Mouse (Mus musculus) leukemia stem cell, adult 10-12 weeks (primary cell): Measurements from ENCODE around the gene Zfp668. TPM values are rescaled to one million over a fixed set of nuclear protein-coding genes. Genes with fewer than 3 reads are reported as not detected.

ENCODE experiments used
- polyA plus RNA-seq: library from polyadenylated mRNA; stranded (reverse); fragments of >175 nt; gene quantifications from 2 replicates; pipeline ENCODE4 v1.2.3, GENCODE M21; 2012; ENCODE audit warnings: low replicate concordance

Gene Zfp668
- 22.6 and 26.8 TPM in 2 replicates for polyA plus RNA-seq

GRCm38 (mm10) chr7:127876467-127877348 lies at the start of gene Zfp668:
Gene Zfp668, minus strand, starts transcription at chr7:127876828.

GRCm38 (mm10) chr7:127912190-127912871 lies 35.7 kb upstream of the Zfp668 start, which contains the start of gene Kat8:
Gene Kat8, plus strand, starts transcription at chr7:127912516.

GRCm38 (mm10) chr7:127903971-127904796 lies 27.6 kb upstream of the Zfp668 start, which contains the start of gene Bckdk:
Gene Bckdk, plus strand, starts transcription at chr7:127904082.

GRCm38 (mm10) chr7:127895442-127895841 lies 18.8 kb upstream of the Zfp668 start, which contains the start of the genes Gm21974 and Vkorc1:
Gene Gm21974, minus strand, starts transcription at chr7:127895454.
Gene Vkorc1, minus strand, starts transcription at chr7:127895617.

GRCm38 (mm10) chr7:127890798-127891197 lies 14.2 kb upstream of the Zfp668 start, which contains the start of gene Prss53:
Gene Prss53, minus strand, starts transcription at chr7:127890970.

GRCm38 (mm10) chr7:127876041-127876466 lies 574 bp downstream of the Zfp668 start, which contains the start of gene Zfp646:
Gene Zfp646, plus strand, starts transcription at chr7:127876221.

GRCm38 (mm10) chr7:127824176-127824871 lies 52.3 kb downstream of the Zfp668 start, which contains the start of the genes Stx4a and Stx1b:
Gene Stx4a, plus strand, starts transcription at chr7:127824294.
Gene Stx1b, minus strand, starts transcription at chr7:127824549.

Other genes starting within 250 kb of the Zfp668 start
- gene Bcl7c, start 167.9 kb downstream of the Zfp668 start, polyA plus RNA-seq: 235 and 532 TPM in 2 replicates
- 0.69 and 1.3 TPM in 2 replicates for gene Ctf1, start 164.1 kb downstream of the Zfp668 start, polyA plus RNA-seq
- not detected in 2 replicates for gene Ctf2, start 144.7 kb downstream of the Zfp668 start, polyA plus RNA-seq
- 47.5 and 50.3 TPM in 2 replicates for gene Fbxl19, start 132.3 kb downstream of the Zfp668 start, polyA plus RNA-seq
- gene Orai3, start 107.0 kb downstream of the Zfp668 start, polyA plus RNA-seq: 28.7 and 40.4 TPM in 2 replicates
- 110 and 121 TPM in 2 replicates for gene Setd1a, start 100.2 kb downstream of the Zfp668 start, polyA plus RNA-seq
- gene Gm49388, start 91.2 kb downstream of the Zfp668 start, polyA plus RNA-seq: 2.2 TPM in 1 of 2 replicates, not detected in the other
- 0.69 and 8.5 TPM in 2 replicates for gene Hsd3b7, start 76.2 kb downstream of the Zfp668 start, polyA plus RNA-seq
- gene Stx4a, start 52.5 kb downstream of the Zfp668 start, polyA plus RNA-seq: 24.8 and 27.0 TPM in 2 replicates
- 0.23 and 0.28 TPM in 2 replicates for gene Stx1b, start 52.3 kb downstream of the Zfp668 start, polyA plus RNA-seq
- gene Zfp646, start 607 bp downstream of the Zfp668 start, polyA plus RNA-seq: 13.4 and 33.6 TPM in 2 replicates
- 0.58 and 1.1 TPM in 2 replicates for gene Prss53, start 14.1 kb upstream of the Zfp668 start, polyA plus RNA-seq
- gene Gm21974, start 18.6 kb upstream of the Zfp668 start, polyA plus RNA-seq: not detected in 2 replicates
- gene Vkorc1, start 18.8 kb upstream of the Zfp668 start, polyA plus RNA-seq: 10.1 and 24.2 TPM in 2 replicates
- gene Bckdk, start 27.3 kb upstream of the Zfp668 start, polyA plus RNA-seq: 79.6 and 212 TPM in 2 replicates
- 2.0 and 6.1 TPM in 2 replicates for gene Kat8, start 35.7 kb upstream of the Zfp668 start, polyA plus RNA-seq
- gene Prss8, start 53.3 kb upstream of the Zfp668 start, polyA plus RNA-seq: not detected in 2 replicates
- 2.3 and 7.5 TPM in 2 replicates for gene Prss36, start 69.9 kb upstream of the Zfp668 start, polyA plus RNA-seq
- 125 and 210 TPM in 2 replicates for gene Fus, start 90.6 kb upstream of the Zfp668 start, polyA plus RNA-seq
- 2.1 and 2.2 TPM in 2 replicates for gene Pycard, start 117.0 kb upstream of the Zfp668 start, polyA plus RNA-seq
- 0.10 TPM in 1 of 2 replicates, not detected in the other for gene Trim72, start 127.1 kb upstream of the Zfp668 start, polyA plus RNA-seq
- 1.3 and 1.8 TPM in 2 replicates for gene Itgam, start 185.8 kb upstream of the Zfp668 start, polyA plus RNA-seq
- gene Gm49368, start 185.9 kb upstream of the Zfp668 start, polyA plus RNA-seq: not detected in 2 replicates